Mouse (Mus musculus) 3134 (cell line): ENCODE results near the gene Sik3.
A peak's percentile ranks its signal among the peaks of the same experiment; 100 is the strongest.

ENCODE experiments used
- DNase-seq: peaks from one replicate; pipeline ENCODE4 v3.0.0-alpha.2; 2011; ENCODE audit warnings: low spot score; ENCODE audit not compliant: insufficient read length; ENCODE audit errors: extremely low read depth

The Sik3 gene

GRCm38 (mm10) chr9:46012091-46013008 lies at the start of gene Sik3, which contains the start of gene Pafah1b2:
TSS of gene Sik3 (plus strand) at chr9:46012820.
TSS of gene Pafah1b2 (minus strand) at chr9:46012690.
- peak; percentile 93 for DNase-seq

DNA sequence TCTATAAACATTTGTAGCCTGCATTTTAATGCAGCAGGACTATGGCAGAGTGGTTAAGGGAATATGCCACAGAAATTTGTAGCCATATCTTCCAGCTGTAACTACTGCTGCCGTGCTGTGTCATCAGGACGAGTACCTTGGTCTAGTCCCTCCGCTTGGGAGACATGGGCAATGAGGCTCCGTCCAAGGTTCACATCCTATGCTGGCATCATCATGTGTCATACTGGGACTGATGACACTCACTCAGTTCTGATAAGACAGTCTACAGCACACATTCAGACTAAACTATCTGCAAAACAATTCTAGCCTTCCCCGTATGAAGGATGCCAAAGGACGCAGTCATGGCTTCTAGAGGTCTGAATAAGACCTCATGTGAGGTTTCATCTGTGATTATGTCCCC lies 49.0 kb upstream of the Sik3 start:
- no peak for DNase-seq

DNA sequence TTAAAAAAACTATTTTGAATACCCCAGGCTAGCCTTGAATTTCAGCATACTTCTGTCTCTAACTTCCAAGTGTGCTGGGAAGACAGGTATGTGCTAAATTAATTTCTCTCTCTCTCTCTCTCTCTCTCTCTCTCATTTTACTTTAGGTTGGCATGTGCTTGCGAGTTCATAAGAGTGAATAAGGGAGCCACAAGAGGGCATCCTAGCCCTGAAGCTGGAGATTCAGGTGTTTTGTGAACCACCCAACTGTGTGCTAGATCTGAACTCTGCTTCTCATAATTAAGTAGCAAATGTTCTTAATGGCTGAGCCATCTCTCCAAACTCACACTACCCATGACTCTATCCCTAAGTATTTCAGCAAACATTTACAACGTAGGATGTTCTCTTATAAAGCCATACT lies 35.7 kb upstream of the Sik3 start:
- DNase-seq = no peak

DNA sequence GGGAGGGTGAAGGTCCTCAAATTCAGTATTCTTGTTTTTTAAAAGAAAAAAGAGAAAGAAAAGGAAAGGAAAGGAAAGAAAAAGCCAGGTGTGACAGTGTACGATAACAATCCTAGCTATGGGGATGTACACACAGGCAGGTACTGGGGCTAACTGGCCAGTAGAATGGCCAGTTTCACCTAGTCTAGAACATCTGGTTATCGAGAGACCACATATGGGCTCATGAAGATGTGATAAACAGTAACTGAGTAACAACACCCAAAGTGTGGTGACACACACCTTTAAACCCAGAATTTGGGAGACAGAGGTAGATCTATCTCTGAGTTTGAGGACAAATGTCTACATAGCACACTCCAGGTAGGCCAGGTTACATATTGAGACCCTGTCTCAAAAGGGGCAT lies 32.8 kb upstream of the Sik3 start:
- no peak for DNase-seq

DNA sequence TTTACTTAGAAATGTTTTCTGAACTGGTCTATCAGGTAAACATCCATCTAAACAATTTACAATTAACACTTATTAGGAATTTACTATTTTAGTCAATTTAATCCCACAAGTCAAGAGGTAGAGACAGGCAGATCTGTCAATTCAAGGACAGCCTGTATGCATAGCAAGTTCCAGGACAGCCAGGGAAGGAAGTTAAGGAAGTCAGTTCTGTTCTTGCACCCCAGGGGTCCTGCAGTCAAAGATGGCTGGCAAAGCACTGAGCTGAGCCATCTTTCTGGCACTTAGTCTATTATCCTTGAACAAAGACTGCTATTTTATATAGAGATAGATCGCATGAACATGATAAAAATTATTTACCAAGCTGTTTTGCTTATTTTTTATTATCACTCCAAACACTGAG lies 32.0 kb upstream of the Sik3 start:
- DNase-seq = no peak

GRCm38 (mm10) chr9:45981331-45981730 lies 31.3 kb upstream of the Sik3 start:
- DNase-seq = no peak

DNA sequence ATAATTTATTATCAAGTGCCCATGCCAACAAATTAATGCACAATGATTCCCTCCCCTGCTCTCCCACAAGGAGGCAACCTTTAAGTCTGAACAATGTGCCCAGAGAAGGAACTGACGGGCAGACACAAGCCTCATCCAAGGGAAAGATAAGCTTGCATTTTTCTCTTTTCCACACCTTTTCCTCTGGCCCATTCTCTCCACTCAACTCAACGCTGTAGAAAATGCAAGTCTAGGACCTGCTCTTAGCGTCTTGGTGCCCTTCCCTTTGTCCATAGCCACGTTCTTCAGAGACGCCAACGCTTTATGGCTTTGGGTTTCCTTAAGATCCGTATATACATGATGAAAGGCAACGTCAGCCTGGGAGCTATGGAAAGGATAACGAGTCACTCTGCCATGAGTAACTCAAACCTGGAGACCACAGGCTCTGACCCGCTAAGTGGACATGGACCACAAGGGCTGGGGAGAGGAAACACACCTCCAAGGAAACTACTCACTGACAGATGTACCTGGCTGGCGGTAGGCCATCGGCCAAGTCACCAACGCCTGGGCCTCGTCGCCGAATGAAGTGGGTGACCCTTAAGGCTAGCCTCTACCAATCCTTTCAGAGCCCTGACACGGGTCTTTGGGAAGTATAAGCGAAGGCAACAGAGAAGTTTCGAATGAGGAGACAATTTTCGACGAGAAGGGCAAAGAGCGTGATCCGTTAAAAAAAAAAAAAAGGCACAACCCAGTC lies 28.8 kb upstream of the Sik3 start:
- DNase-seq = peak; percentile 43

DNA sequence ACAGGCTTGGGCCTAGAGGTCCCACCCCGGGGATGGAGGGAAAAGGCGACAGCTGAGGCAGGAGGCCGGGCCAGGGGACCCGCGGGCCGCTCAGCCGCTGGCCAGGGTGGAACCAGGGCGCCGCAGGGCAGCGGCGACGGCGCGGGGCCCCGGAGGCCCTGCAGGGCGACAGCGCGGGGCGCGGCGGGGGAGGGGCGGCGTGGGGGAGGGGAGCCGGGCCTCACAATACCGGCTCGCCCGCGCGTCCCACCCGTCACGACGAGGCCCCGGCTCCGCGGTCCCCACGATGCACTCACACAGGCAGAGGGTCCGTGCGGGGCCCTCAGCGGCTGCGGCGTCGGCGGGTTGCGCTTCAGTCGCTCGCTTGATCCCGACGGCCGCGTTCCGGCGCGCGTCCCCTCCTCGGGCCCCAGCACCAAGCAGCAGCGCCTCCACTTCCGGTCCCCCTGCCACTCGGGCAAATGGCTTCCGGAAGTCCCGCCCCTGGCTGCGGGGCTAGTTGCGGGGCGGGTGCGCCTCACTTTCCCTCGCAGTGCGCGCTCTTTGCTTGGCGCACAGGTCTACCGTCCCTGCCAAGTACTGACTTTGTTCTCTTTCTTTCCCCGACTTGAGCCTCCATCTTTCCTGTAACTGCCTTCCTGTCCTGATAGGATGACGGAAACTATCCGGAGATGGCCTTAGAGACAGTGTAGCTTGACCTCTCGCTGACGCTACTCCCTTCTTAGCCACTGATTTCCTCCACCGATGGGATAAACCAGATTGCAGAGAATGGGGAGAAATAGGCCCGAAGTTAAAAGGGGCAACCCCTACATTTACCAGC lies 28.0 kb upstream of the Sik3 start:
- DNase-seq = peak; percentile 89

DNA sequence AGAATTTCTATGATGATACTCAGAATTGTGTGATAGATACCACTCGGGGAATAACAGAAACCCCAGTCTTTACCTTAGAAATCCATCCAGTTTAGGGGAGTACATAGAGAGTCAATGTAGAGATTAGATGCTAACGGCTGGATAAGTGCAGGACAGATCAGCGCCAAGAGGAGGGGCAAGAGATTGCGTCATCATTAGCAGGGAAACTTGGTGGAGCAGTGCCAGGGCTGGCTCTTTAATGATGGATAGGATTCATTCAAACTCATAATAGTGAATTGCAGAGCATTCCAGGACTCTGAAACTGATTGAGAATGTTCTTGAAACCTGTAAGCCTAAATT lies 27.4 kb upstream of the Sik3 start:
- DNase-seq = no peak

DNA sequence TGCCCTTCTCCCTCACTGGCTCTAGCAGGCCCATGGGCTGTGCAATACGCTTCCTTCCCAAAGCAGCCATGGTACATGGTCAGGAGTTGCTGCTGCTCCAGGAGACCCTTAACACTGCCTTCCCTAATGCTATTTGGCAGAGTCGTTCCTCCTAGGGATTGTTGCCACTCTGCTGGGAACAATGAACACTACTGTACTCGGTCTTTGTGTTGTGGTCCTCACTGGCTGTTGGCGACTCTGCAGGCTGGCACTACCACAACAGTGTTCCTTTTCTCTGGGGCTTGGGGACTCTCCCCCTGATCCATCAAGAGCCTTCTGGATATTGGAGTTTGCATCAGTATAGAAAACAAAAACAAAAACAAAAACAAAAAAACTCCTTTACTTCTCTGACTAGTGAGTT lies 13.6 kb upstream of the Sik3 start:
- no peak for DNase-seq

DNA sequence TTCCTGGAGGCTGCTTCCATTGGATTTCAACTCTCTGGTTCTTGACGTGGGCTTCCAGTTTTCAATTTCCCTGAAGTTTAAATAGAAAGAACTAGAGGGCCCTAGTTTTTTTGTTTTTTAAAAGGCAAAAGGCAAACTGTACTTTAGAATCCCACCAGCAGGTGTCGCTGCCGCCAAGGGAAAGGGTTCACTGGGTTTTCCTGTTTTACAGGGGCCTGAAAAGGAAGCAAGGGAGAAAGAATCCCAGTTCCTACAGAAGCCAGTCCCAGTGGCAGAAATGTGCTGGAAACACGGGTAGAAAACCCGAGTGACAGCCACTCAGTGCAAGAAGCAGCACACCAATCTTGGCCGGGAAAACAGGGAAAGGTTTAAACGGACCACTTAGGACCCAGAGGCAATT lies 8.9 kb upstream of the Sik3 start:
- peak; percentile 28 for DNase-seq

GRCm38 (mm10) chr9:46004529-46004928 lies 8.1 kb upstream of the Sik3 start:
- no peak for DNase-seq

DNA sequence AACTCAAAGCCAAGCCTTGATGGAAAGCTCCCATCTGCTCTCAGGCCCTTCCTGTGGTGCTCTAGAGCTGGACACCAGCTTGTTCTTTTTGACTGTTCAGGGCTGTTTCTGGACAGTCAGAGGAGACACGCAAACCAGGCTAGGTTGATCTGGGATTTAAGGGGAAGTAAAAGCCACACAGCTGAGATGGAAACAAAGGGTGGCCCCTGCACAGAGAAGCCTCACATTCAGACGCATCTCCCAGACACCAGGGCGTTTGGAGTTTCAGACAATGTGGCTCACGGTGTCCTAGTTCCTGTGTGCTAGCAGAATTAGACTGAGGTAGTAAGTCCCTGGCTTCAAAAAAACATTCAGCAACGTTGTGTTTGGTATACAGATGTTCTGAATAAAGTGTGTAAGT lies 6.4 kb upstream of the Sik3 start:
- no peak for DNase-seq

- DNase-seq = no peak
Measured at GRCm38 (mm10) chr9:46008931-46009668, 3.5 kb upstream of the Sik3 start.

DNA sequence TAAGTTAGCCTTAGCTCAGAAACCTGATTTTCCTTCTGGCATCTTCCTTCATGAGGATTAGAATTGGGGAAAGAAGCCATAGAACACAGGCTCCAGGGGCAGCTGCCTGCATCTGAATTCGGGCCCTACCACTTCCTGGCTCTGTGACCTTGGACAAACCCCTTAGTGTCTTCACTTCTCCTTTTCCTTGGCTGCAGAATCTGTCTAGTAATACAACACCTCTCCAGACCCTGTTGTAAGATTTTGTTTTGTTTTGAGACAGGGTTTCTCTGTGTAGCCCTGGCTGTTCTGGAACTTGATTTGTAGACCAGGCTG lies 3.0 kb upstream of the Sik3 start:
- DNase-seq = no peak

GRCm38 (mm10) chr9:46011094-46011970 lies 1.3 kb upstream of the Sik3 start:
- DNase-seq = no peak

DNA sequence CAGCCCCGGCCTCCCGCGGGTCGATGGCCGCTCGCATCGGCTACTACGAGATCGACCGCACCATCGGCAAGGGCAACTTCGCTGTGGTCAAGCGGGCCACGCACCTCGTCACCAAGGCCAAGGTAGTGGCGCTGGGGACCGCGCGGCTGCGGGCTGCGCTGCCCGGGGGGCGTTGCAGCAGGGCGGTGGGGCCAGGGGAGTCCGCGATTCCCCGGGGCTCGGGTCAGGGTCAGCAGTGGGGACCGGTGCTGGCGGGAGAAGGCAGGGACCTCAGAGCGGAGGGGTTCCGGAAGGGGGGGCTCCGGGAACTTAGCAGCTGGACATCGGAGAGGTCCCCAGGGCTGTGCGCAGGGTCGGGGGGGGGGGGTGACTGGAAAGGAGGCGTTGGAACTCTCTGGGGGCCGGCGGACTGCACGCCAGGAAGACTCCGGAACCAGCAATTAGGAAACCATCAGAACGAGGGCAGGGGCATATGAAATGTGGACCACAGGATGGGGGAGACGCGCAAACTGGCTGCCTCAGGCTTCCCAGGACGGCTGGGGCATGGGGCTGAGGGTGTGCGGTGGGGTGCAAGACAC lies 478 bp downstream of the Sik3 start:
- DNase-seq = peak; percentile 64

- DNase-seq = no peak
Measured at GRCm38 (mm10) chr9:46013616-46014015, 996 bp downstream of the Sik3 start.

DNA sequence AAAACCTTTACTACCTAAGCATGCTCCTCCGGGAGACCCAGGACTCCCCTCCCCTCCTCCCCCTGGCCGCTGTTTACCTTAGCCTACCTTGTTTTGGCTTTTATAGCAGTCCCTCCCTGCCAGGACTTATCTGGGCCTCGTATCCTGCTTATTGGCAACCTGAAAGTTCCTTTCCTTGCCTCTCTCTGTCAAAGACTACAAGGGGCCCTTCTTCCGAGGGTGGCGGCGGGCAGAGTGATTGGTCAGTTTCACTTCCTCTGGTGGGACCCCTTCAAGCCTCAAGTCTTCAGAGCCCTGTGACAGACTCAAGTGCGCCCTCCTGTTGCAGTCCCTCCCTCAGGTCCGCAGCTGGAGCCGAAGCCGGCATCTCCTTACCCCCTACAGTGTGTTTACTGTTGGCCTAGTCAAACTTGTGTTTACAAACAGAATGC lies 1.6 kb downstream of the Sik3 start:
- peak; percentile 38 for DNase-seq
